Mouse (Mus musculus) hindbrain, embryonic 16.5 days (tissue): Measurements from ENCODE around the gene Kif6. TPM values are rescaled to one million over a fixed set of nuclear protein-coding genes. Genes with fewer than 3 reads are reported as not detected.

Experiments used
- ATAC-seq: fragments of 200-750 bp; cut with Nextera tagmentation; 2 replicates; pipeline ENCODE4 v1.8.0; 2017; ENCODE audit warnings: moderate TSS enrichment, moderate library complexity
- H3K27ac ChIP-seq: fragments of 300-500 bp; sonication (generic); 2 replicates; pipeline ENCODE4 v1.5.1; 2014; ENCODE audit warnings: low read depth, mild to moderate bottlenecking, control low read depth, low read length, moderate library complexity
- H3K27me3 ChIP-seq: fragments of 300-500 bp; sonication (generic); replicated peaks from 2 replicates; pipeline ENCODE4 v1.6.1; 2014; ENCODE audit warnings: low read length; ENCODE audit not compliant: control insufficient read depth, insufficient read depth
- H3K36me3 ChIP-seq: fragments of 300-500 bp; sonication (generic); 2 replicates; pipeline ENCODE4 v1.6.1; 2014; ENCODE audit warnings: mild to moderate bottlenecking, low read length, moderate library complexity, mixed read lengths; ENCODE audit not compliant: control insufficient read depth, insufficient read depth
- H3K4me1 ChIP-seq: fragments of 300-500 bp; sonication (generic); 2 replicates; pipeline ENCODE4 v1.6.1; 2014; ENCODE audit warnings: low read depth, low read length; ENCODE audit not compliant: control insufficient read depth, insufficient read depth
- H3K4me2 ChIP-seq: fragments of 300-500 bp; sonication (generic); 2 replicates; pipeline ENCODE4 v1.6.1; 2014; ENCODE audit warnings: mild to moderate bottlenecking, low read length, control low read depth, moderate library complexity
- H3K4me3 ChIP-seq: fragments of 300-500 bp; sonication (generic); 2 replicates; pipeline ENCODE4 v1.5.1; 2014; ENCODE audit warnings: mild to moderate bottlenecking, low read length, control low read depth, moderate library complexity
- H3K9ac ChIP-seq: fragments of 300-500 bp; sonication (generic); 2 replicates; pipeline ENCODE4 v1.6.1; 2014; ENCODE audit warnings: low read depth, mild to moderate bottlenecking, control low read depth, low read length, moderate library complexity
- H3K9me3 ChIP-seq: fragments of 300-500 bp; sonication (generic); 2 replicates; pipeline ENCODE4 v1.6.1; 2014; ENCODE audit warnings: mild to moderate bottlenecking, low read length, moderate library complexity; ENCODE audit not compliant: control insufficient read depth
- WGBS: fragments of 180-500 bp; shearing (Covaris S2); extraction: QIAGEN DNeasy Blood & Tissue Kit; methylation state at CpG from one replicate; pipeline ENCODE4 v1.1.7; 2014; 5-methylcytosine and 5-hydroxymethylcytosine counted together
- polyA plus RNA-seq: library from polyadenylated mRNA; unstranded; fragments of >200 nt; fragmentation: Nextera tagmentation; extraction: Ambion mirVana; gene quantifications from 2 replicates; pipeline ENCODE4 v1.2.1, GENCODE M21; 2015

The Kif6 gene
- polyA plus RNA-seq, 1 experiment from 2014 or later: 2.0 TPM

- no peak overlapping the region for H3K9ac ChIP-seq
- H3K27ac ChIP-seq: no peak overlapping the region
- 86% methylated on average over 7 of the region's 7 CpGs for WGBS
- no peak overlapping the region for H3K4me2 ChIP-seq
- H3K4me3 ChIP-seq: no peak overlapping the region
- H3K27me3 ChIP-seq: no peaks in the 10 kb centered on the region
- ATAC-seq: no peak
- no peaks in the 10 kb centered on the region for H3K9me3 ChIP-seq
- no peaks in the 10 kb centered on the region for H3K4me1 ChIP-seq
- H3K36me3 ChIP-seq: no peaks in the 10 kb centered on the region
Measured at GRCm38 (mm10) chr17:49649394-49649793, 34.5 kb downstream of the Kif6 start.

GRCm38 (mm10) chr17:49650366-49650765 is 35.4 kb downstream of the Kif6 start:
- no peaks in the 10 kb centered on the region for H3K4me1 ChIP-seq
- H3K27me3 ChIP-seq: no peaks in the 10 kb centered on the region
- H3K9ac ChIP-seq: no peak overlapping the region
- H3K9me3 ChIP-seq: no peaks in the 10 kb centered on the region
- no peak overlapping the region for H3K27ac ChIP-seq
- no peak for ATAC-seq
- no peaks in the 10 kb centered on the region for H3K36me3 ChIP-seq
- H3K4me2 ChIP-seq: no peak overlapping the region
- no peak overlapping the region for H3K4me3 ChIP-seq
- 88% methylated on average over 4 of the region's 4 CpGs for WGBS

DNA sequence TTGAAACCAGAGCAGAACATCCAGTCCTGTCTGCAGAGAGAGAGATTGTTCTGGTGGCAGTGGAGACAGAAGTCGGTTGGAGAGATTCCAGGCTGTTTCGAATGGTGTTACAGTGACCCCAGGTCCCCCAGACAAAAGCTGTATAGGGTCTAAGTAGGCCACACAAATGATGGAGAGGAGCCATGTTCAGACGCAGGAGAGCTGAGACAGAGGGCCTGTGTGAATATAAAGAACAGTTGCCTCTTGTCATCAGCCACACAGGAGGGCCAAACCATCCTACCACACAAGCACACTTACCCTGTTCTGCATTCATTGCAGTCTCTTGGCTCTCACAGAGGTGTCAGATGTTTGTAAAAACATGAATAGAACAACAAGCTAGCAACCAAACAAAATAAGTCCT is 37.4 kb downstream of the Kif6 start:
- no peak overlapping the region for H3K27ac ChIP-seq
- WGBS: 49% methylated on average over 3 of the region's 3 CpGs
- no peak overlapping the region for H3K4me2 ChIP-seq
- ATAC-seq: peak; percentile 88
- H3K36me3 ChIP-seq: no peaks in the 10 kb centered on the region
- H3K9ac ChIP-seq: no peak overlapping the region
- no peak overlapping the region for H3K4me3 ChIP-seq
- no peaks in the 10 kb centered on the region for H3K27me3 ChIP-seq
- no peaks in the 10 kb centered on the region for H3K4me1 ChIP-seq
- no peaks in the 10 kb centered on the region for H3K9me3 ChIP-seq

GRCm38 (mm10) chr17:49652800-49653199 is 37.9 kb downstream of the Kif6 start:
- peak; percentile 9; the same call in 1 of the 2 replicates for ATAC-seq
- H3K4me2 ChIP-seq: no peak overlapping the region
- no peak overlapping the region for H3K9ac ChIP-seq
- H3K9me3 ChIP-seq: no peaks in the 10 kb centered on the region
- no peak overlapping the region for H3K27ac ChIP-seq
- H3K36me3 ChIP-seq: no peaks in the 10 kb centered on the region
- H3K4me3 ChIP-seq: no peak overlapping the region
- WGBS: 70% methylated on average over 5 of the region's 5 CpGs
- H3K27me3 ChIP-seq: no peaks in the 10 kb centered on the region
- no peaks in the 10 kb centered on the region for H3K4me1 ChIP-seq

GRCm38 (mm10) chr17:49661626-49662025 is 46.7 kb downstream of the Kif6 start:
- Histone ChIP-seq H3K9me3 (no peaks in the 10 kb centered on the region), H3K27ac (no peak overlapping the region), H3K4me2 (no peak overlapping the region), H3K27me3 (no peaks in the 10 kb centered on the region), H3K9ac (no peak overlapping the region), H3K36me3 (no peaks in the 10 kb centered on the region), H3K4me1 (no peaks in the 10 kb centered on the region), H3K4me3 (no peak overlapping the region)
- no peak for ATAC-seq
- 82% methylated on average over 6 of the region's 6 CpGs for WGBS

DNA sequence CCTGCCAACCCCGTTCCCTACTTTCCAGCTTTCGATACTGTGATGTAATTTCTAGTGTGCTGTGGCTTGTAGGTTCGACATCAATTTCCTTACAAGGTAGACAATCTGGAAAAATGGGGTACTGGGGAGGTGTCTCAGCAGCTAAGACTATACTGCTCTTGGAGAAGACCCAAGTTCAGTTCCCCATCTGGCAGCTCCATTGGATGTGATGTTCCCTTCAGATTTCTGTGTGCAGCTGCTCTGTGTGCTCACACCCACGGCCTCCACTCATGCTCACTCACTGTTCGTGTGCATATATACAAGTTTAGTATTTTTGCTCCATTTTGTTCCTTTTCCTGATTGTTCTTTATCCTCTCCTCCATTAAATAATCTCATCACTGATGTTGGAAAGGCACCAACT is 51.8 kb downstream of the Kif6 start:
- Histone ChIP-seq H3K27ac (no peak overlapping the region), H3K4me3 (no peak overlapping the region)
- WGBS: 91% methylated on average over 5 of the region's 5 CpGs

DNA sequence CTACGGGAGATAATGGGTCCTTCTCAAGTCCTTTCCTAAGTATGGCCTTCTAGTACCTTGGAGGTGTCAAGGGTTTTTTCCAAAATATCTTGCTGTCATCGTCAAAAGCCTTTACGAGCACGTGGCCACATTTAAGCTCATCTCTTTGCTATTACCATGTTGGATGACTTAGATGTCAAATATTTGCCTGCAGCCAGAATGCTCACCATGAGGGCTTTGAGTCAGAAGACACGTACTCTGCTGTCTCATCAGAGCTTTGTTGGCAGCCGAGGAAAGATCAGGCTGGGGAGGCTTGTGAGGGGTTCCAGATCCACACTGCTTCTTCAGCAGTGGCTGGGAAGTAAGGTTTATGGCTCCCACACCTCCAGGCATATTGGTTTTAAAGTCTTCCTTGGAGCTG is 53.4 kb downstream of the Kif6 start:
- no peaks in the 10 kb centered on the region for H3K36me3 ChIP-seq
- ATAC-seq: no peak
- H3K4me3 ChIP-seq: no peak overlapping the region
- no peaks in the 10 kb centered on the region for H3K9me3 ChIP-seq
- H3K27ac ChIP-seq: no peak overlapping the region
- H3K27me3 ChIP-seq: no peaks in the 10 kb centered on the region
- no peak overlapping the region for H3K4me2 ChIP-seq
- H3K4me1 ChIP-seq: peaks cover 3% of the 10 kb centered on the region; the same call in 1 of the 2 replicates
- H3K9ac ChIP-seq: no peak overlapping the region
- 90% methylated on average over 6 of the region's 6 CpGs for WGBS

More for the DNA sequence above, 51.8 kb downstream of the Kif6 start:
- H3K27me3 ChIP-seq: no peaks in the 10 kb centered on the region
- no peak overlapping the region for H3K4me2 ChIP-seq
- H3K9ac ChIP-seq: no peak overlapping the region
- ATAC-seq: no peak
- H3K9me3 ChIP-seq: no peaks in the 10 kb centered on the region
- no peaks in the 10 kb centered on the region; the same call in 1 of the 2 replicates for H3K4me1 ChIP-seq
- H3K36me3 ChIP-seq: no peaks in the 10 kb centered on the region

DNA sequence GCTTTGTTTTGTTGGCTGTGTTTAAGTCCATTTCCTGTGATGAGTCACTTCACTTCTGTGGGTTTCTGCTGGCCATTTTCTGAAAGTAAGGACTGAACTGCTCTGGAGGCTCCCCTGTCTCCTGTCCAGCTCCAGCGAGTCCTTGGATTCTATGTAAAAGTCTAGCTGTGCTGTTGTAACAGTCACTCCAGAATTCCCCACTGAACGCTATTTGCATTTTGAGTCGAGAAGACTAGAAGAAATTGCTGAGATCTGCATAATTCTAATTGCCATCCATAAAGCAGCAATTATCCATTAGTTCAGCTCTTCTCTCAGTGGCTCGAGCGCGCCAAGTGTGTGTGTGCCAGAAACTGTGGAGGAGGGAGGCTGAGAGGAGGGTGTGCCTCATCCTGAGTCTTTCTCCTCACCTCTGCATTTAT is 57.0 kb downstream of the Kif6 start:
- Histone ChIP-seq H3K4me3 (no peak overlapping the region), H3K4me2 (no peak overlapping the region), H3K4me1 (peaks cover 3% of the 10 kb centered on the region; the same call in 1 of the 2 replicates), H3K27me3 (no peaks in the 10 kb centered on the region), H3K36me3 (no peaks in the 10 kb centered on the region), H3K27ac (no peak overlapping the region), H3K9me3 (no peaks in the 10 kb centered on the region), H3K9ac (no peak overlapping the region)
- ATAC-seq: peak; percentile 85
- WGBS: 35% methylated on average over 6 of the region's 6 CpGs

- Histone ChIP-seq H3K27me3 (no peaks in the 10 kb centered on the region), H3K4me1 (peaks cover 3% of the 10 kb centered on the region; the same call in 1 of the 2 replicates), H3K36me3 (no peaks in the 10 kb centered on the region), H3K9ac (no peak overlapping the region), H3K9me3 (no peaks in the 10 kb centered on the region), H3K27ac (no peak overlapping the region), H3K4me2 (no peak overlapping the region), H3K4me3 (no peak overlapping the region)
- WGBS: 81% methylated on average over 5 of the region's 5 CpGs
- ATAC-seq: peak; percentile 40
Measured at GRCm38 (mm10) chr17:49672421-49672820, 57.5 kb downstream of the Kif6 start.

- H3K4me3 ChIP-seq: no peak overlapping the region
- 74% methylated on average over 4 of the region's 4 CpGs for WGBS
- peaks cover 3% of the 10 kb centered on the region; the same call in 1 of the 2 replicates for H3K4me1 ChIP-seq
- no peak for ATAC-seq
- H3K9me3 ChIP-seq: no peaks in the 10 kb centered on the region
- no peaks in the 10 kb centered on the region for H3K27me3 ChIP-seq
- no peaks in the 10 kb centered on the region for H3K36me3 ChIP-seq
- no peak overlapping the region for H3K27ac ChIP-seq
- no peak overlapping the region for H3K4me2 ChIP-seq
- no peak overlapping the region for H3K9ac ChIP-seq
Measured at GRCm38 (mm10) chr17:49675629-49676028, 60.7 kb downstream of the Kif6 start.
